Comparison of ENCODE assay signal across 12 mouse cellular contexts in genomic region chr1:37689730-37690129, GRCm38 (mm10).
"Had no signal": no experiment of that assay in that cellular context is flagged by ENCODE, and none has a peak within 500 bp of the region (broad histone marks: within the 10 kb centered on the region; RNA-seq: fewer than 3 reads in every experiment).

No protein-coding gene starts in this region.

- H3K4me3 ChIP-seq: intestine, embryonic 15.5 days; kidney, embryonic 15.5 days; limb, embryonic 12.5 days; midbrain, embryonic 12.5 days; neural tube, embryonic 13.5 days had no signal

- H3K27me3 ChIP-seq: intestine, embryonic 15.5 days; kidney, embryonic 15.5 days; limb, embryonic 12.5 days; midbrain, embryonic 12.5 days; neural tube, embryonic 13.5 days had no signal

- H3K9ac ChIP-seq: intestine, embryonic 15.5 days; kidney, embryonic 15.5 days; limb, embryonic 12.5 days; liver, embryonic 14.5 days; midbrain, embryonic 12.5 days; neural tube, embryonic 13.5 days had no signal

- H3K36me3 ChIP-seq: intestine, embryonic 15.5 days; kidney, embryonic 15.5 days; limb, embryonic 12.5 days; midbrain, embryonic 12.5 days; neural tube, embryonic 13.5 days had no signal

- H3K9me3 ChIP-seq: intestine, embryonic 15.5 days; kidney, embryonic 15.5 days; limb, embryonic 12.5 days; midbrain, embryonic 12.5 days; neural tube, embryonic 13.5 days had no signal

- DNase-seq: kidney, adult 18-20 months; kidney, postnatal 36 days; lung, adult 18-20 months; retina, postnatal 1 day; thymus, postnatal 4 days had no signal

- ATAC-seq: intestine, embryonic 15.5 days; midbrain, embryonic 16.5 days had no signal

- H3K27ac ChIP-seq: intestine, embryonic 15.5 days; kidney, embryonic 15.5 days; limb, embryonic 12.5 days; liver, embryonic 14.5 days; midbrain, embryonic 12.5 days; neural tube, embryonic 13.5 days had no signal

- H3K4me2 ChIP-seq: intestine, embryonic 15.5 days; kidney, embryonic 15.5 days; limb, embryonic 12.5 days; midbrain, embryonic 12.5 days; neural tube, embryonic 13.5 days had no signal
